ENCODE assay signal across 16 mouse cellular contexts in genomic region chr6:108504717-108505116, GRCm38 (mm10).
DNase-seq lines count a peak whose midpoint lies in the region; ATAC-seq and TF ChIP-seq lines count a peak whose summit lies in the region.
"Had no signal": no experiment of that assay in that cellular context is flagged by ENCODE, and none has a peak within 500 bp of the region (broad histone marks: within the 10 kb centered on the region; RNA-seq: fewer than 3 reads in every experiment).

No protein-coding gene starts in this region.

- no peak for TF ChIP-seq POLR2A in liver, adult 2 months (IDR thresholded peaks at IDR 0.05; ENCODE audit: extremely low read depth, insufficient read depth, low read length)
- TF ChIP-seq POLR2A in olfactory bulb, adult 2 months (IDR thresholded peaks at IDR 0.05; ENCODE audit: insufficient read depth, low read depth, low read length), result no peak

- no peak for ATAC-seq in liver, embryonic 11.5 days (replicated peaks; ENCODE audit: low FRiP score)
- ATAC-seq in granulocyte monocyte progenitor cell, adult 5-6 weeks (replicated peaks; ENCODE audit: poor library complexity, severe bottlenecking), result peak; percentile 42
- ATAC-seq: midbrain, embryonic 13.5 days had no signal

- no peaks in the 10 kb centered on the region for H3K9me3 ChIP-seq in liver, embryonic 11.5 days (ENCODE audit: control insufficient read depth, low read length)
- H3K9me3 ChIP-seq: embryonic facial prominence, embryonic 12.5 days; midbrain, embryonic 13.5 days; stomach, embryonic 15.5 days had no signal

- H3K4me3 ChIP-seq in liver, adult 2 months (ENCODE audit: insufficient read depth, low read depth, low read length), result no peak overlapping the region
- H3K4me3 ChIP-seq in liver, embryonic 11.5 days (ENCODE audit: low read depth, low read length), result no peak overlapping the region
- H3K4me3 ChIP-seq in olfactory bulb, adult 2 months (ENCODE audit: insufficient read depth, low read depth, low read length), result no peak overlapping the region
- H3K4me3 ChIP-seq: embryonic facial prominence, embryonic 12.5 days; midbrain, embryonic 13.5 days; stomach, embryonic 15.5 days had no signal

- peaks cover 24% of the 10 kb centered on the region for H3K4me1 ChIP-seq in liver, adult 2 months (ENCODE audit: control insufficient read depth, insufficient read depth, low read length)
- no peaks in the 10 kb centered on the region for H3K4me1 ChIP-seq in liver, embryonic 11.5 days (replicated peaks; ENCODE audit: control insufficient read depth, insufficient read depth, low read length)
- H3K4me1 ChIP-seq in olfactory bulb, adult 2 months (ENCODE audit: control insufficient read depth, insufficient read depth, low read length), result no peaks in the 10 kb centered on the region
- H3K4me1 ChIP-seq: embryonic facial prominence, embryonic 12.5 days; midbrain, embryonic 13.5 days; stomach, embryonic 15.5 days had no signal

- no peak for TF ChIP-seq CTCF in liver, adult 2 months (IDR thresholded peaks at IDR 0.05; ENCODE audit: low read depth, low read length)
- TF ChIP-seq CTCF in olfactory bulb, adult 2 months (IDR thresholded peaks at IDR 0.05; ENCODE audit: insufficient read depth, low read depth, low read length), result no peak

- 0 out of 2 replicates have a peak overlapping the region, but pooled peaks have one; percentile 32 for H3K27ac ChIP-seq in liver, adult 2 months (replicated peaks; ENCODE audit: insufficient read depth, low read depth, low read length)
- H3K27ac ChIP-seq in liver, embryonic 11.5 days (ENCODE audit: low read depth, low read length), result no peak overlapping the region
- peak overlapping the region; percentile 82 for H3K27ac ChIP-seq in olfactory bulb, adult 2 months (ENCODE audit: insufficient read depth, low read depth, low read length)
- H3K27ac ChIP-seq: embryonic facial prominence, embryonic 12.5 days; hindbrain, embryonic 14.5 days; midbrain, embryonic 13.5 days; stomach, embryonic 15.5 days had no signal

- 86% methylated on average over 7 of the region's 7 CpGs for WGBS in liver, adult 2 months
- WGBS in liver, embryonic 11.5 days, result 82% methylated on average over 7 of the region's 7 CpGs
- 41% methylated on average over 7 of the region's 7 CpGs for WGBS in olfactory bulb, adult 2 months

- H3K9ac ChIP-seq in liver, adult 2 months (ENCODE audit: low read depth, low read length), result no peak overlapping the region
- H3K9ac ChIP-seq in liver, embryonic 11.5 days (ENCODE audit: low read depth, low read length), result no peak overlapping the region
- H3K9ac ChIP-seq: embryonic facial prominence, embryonic 12.5 days; hindbrain, embryonic 14.5 days; midbrain, embryonic 13.5 days; stomach, embryonic 15.5 days had no signal

- no peak overlapping the region for H3K4me2 ChIP-seq in liver, embryonic 11.5 days
- H3K4me2 ChIP-seq: embryonic facial prominence, embryonic 12.5 days; hindbrain, embryonic 14.5 days; midbrain, embryonic 13.5 days; stomach, embryonic 15.5 days had no signal

- peaks cover 30% of the 10 kb centered on the region for H3K36me3 ChIP-seq in liver, adult 2 months (ENCODE audit: control insufficient read depth, insufficient read depth, low read length)
- H3K36me3 ChIP-seq in liver, embryonic 11.5 days (ENCODE audit: control insufficient read depth, insufficient read depth, low read length), result no peaks in the 10 kb centered on the region
- H3K36me3 ChIP-seq: midbrain, embryonic 13.5 days; stomach, embryonic 15.5 days had no signal

- H3K27me3 ChIP-seq in liver, adult 2 months (ENCODE audit: control insufficient read depth, insufficient read depth, low read length), result no peaks in the 10 kb centered on the region
- H3K27me3 ChIP-seq in liver, embryonic 11.5 days (replicated peaks; ENCODE audit: control insufficient read depth, insufficient read depth, low read length), result no peaks in the 10 kb centered on the region
- H3K27me3 ChIP-seq: embryonic facial prominence, embryonic 12.5 days; midbrain, embryonic 13.5 days; stomach, embryonic 15.5 days had no signal

- no peaks in the 10 kb centered on the region for H3K79me2 ChIP-seq in liver, adult 2 months (ENCODE audit: control insufficient read depth, insufficient read depth, low read length)

- no peak for DNase-seq in liver, adult 2 months (ENCODE audit: extremely low read depth, low read depth, low spot score)
- DNase-seq in liver, embryonic 11.5 days (ENCODE audit: low spot score), result no peak
- DNase-seq in T-cell, adult 2 months (ENCODE audit: low spot score), result peak; percentile 36
- no peak for DNase-seq in kidney, postnatal 4 days
- no peak for DNase-seq in lung, postnatal 14 days
- DNase-seq: cerebellum, adult 11 months; cerebellum, postnatal 36 days; kidney, adult 18-20 months; lung, postnatal 4 days; thymus, postnatal 14 days had no signal
